ENCODE assay signal across 8 mouse cellular contexts in genomic region chr12:81484212-81484611, GRCm38 (mm10). TPM values are rescaled to one million over a fixed set of nuclear protein-coding genes. Genes with fewer than 3 reads are reported as not detected.
DNase-seq lines count a peak whose midpoint lies in the region; ATAC-seq and TF ChIP-seq lines count a peak whose summit lies in the region.

No protein-coding gene starts in this region.

- H3K9ac ChIP-seq in liver, embryonic 11.5 days (ENCODE audit: low read depth, low read length): peak overlapping the region; percentile 70

- H3K27ac ChIP-seq in testis, adult 2 months (ENCODE audit: control insufficient read depth, insufficient read depth, low read depth, low read length): no peak overlapping the region
- peak overlapping the region; percentile 84 for H3K27ac ChIP-seq in liver, embryonic 11.5 days (ENCODE audit: low read depth, low read length)

- H3K36me3 ChIP-seq in erythroblast, embryonic 14.5 days (ENCODE audit: control insufficient read depth): peaks cover 6% of the 10 kb centered on the region
- no peaks in the 10 kb centered on the region for H3K36me3 ChIP-seq in testis, adult 2 months (ENCODE audit: control insufficient read depth, insufficient read depth, low read length)
- no peaks in the 10 kb centered on the region for H3K36me3 ChIP-seq in liver, embryonic 11.5 days (ENCODE audit: control insufficient read depth, insufficient read depth, low read length)

- DNase-seq in testis, postnatal 14 days (ENCODE audit: low spot score): no peak
- DNase-seq in liver, embryonic 11.5 days (ENCODE audit: low spot score): no peak
- DNase-seq in urinary bladder, adult 2 months (ENCODE audit: low spot score): no peak
- no peak for DNase-seq in thymus, postnatal 14 days

- no peaks in the 10 kb centered on the region for H3K27me3 ChIP-seq in erythroblast, embryonic 14.5 days (ENCODE audit: control insufficient read depth)
- H3K27me3 ChIP-seq in testis, adult 2 months (ENCODE audit: control insufficient read depth, insufficient read depth, low read length): no peaks in the 10 kb centered on the region
- H3K27me3 ChIP-seq in liver, embryonic 11.5 days (replicated peaks; ENCODE audit: control insufficient read depth, insufficient read depth, low read length): no peaks in the 10 kb centered on the region

- TF ChIP-seq POLR2A in testis, adult 2 months (IDR thresholded peaks at IDR 0.05; ENCODE audit: control insufficient read depth, low read depth, low read length): no peak

- no peak for ATAC-seq in erythroblast, adult 5-6 weeks (replicated peaks; ENCODE audit: low FRiP score, poor library complexity, severe bottlenecking)
- no peak for ATAC-seq in liver, embryonic 11.5 days (replicated peaks; ENCODE audit: low FRiP score)
- no peak for ATAC-seq in granulocyte monocyte progenitor cell, adult 5-6 weeks (replicated peaks; ENCODE audit: poor library complexity, severe bottlenecking)

- peak overlapping the region; percentile 67 for H3K4me3 ChIP-seq in erythroblast, embryonic 14.5 days (replicated peaks)
- peak overlapping the region; percentile 100 for H3K4me3 ChIP-seq in testis, adult 2 months (ENCODE audit: control insufficient read depth, low read depth, low read length)
- H3K4me3 ChIP-seq in liver, embryonic 11.5 days (ENCODE audit: low read depth, low read length): peak overlapping the region; percentile 61

- peak overlapping the region; percentile 79 for H3K4me2 ChIP-seq in liver, embryonic 11.5 days

- peaks cover 13% of the 10 kb centered on the region for H3K4me1 ChIP-seq in erythroblast, embryonic 14.5 days (ENCODE audit: control insufficient read depth)
- peaks cover 4% of the 10 kb centered on the region for H3K4me1 ChIP-seq in testis, adult 2 months (ENCODE audit: control insufficient read depth, insufficient read depth, low read length)
- H3K4me1 ChIP-seq in liver, embryonic 11.5 days (replicated peaks; ENCODE audit: control insufficient read depth, insufficient read depth, low read length): no peaks in the 10 kb centered on the region; the same call in 1 of the 2 replicates

- H3K9me3 ChIP-seq in erythroblast, embryonic 14.5 days (ENCODE audit: control insufficient read depth, low read length): no peaks in the 10 kb centered on the region
- no peaks in the 10 kb centered on the region for H3K9me3 ChIP-seq in liver, embryonic 11.5 days (ENCODE audit: control insufficient read depth, low read length)

- TF ChIP-seq CTCF in testis, adult 2 months (IDR thresholded peaks at IDR 0.05; ENCODE audit: control insufficient read depth, insufficient read depth, insufficient replicate concordance, low read depth, low read length): no peak

- 3% methylated on average over 7 of the region's 7 CpGs for WGBS in liver, embryonic 11.5 days

RNA-seq across cellular contexts. Expression of gene Cox16, which starts 0.7 kb away (rescaled TPM):
- polyA plus RNA-seq in erythroblast, embryonic 14.5 days (2012): 0.68 and 2.5 TPM in 2 replicates
- 23.0 and 42.8 TPM in 2 replicates for total RNA-seq in erythroblast, adult 5-6 weeks (2015; ENCODE audit: low replicate concordance)
- 13.7 and 25.2 TPM in 2 replicates for total RNA-seq in erythroblast, adult 5-6 weeks (2017; ENCODE audit: low replicate concordance)
- 70.1 and 78.5 TPM in 2 replicates for polyA plus RNA-seq in testis, adult 2 months (2012; rRNA removed)
- polyA plus RNA-seq in liver, embryonic 11.5 days (2014; fragmentation: Nextera tagmentation; extraction: Ambion mirVana): 127 and 135 TPM in 2 replicates
- total RNA-seq in granulocyte monocyte progenitor cell, adult 5-6 weeks (2014; fragmentation: Nextera tagmentation): 80.9 and 149 TPM in 2 replicates
- 137 and 190 TPM in 2 replicates for total RNA-seq in granulocyte monocyte progenitor cell, adult 5-6 weeks (2017)
- polyA plus RNA-seq in urinary bladder, adult 2 months (2012; rRNA removed): 73.2 and 88.9 TPM in 2 replicates

RNA-seq across cellular contexts. Expression of gene Gm20498, which starts 48.5 kb away (rescaled TPM):
- polyA plus RNA-seq in erythroblast, embryonic 14.5 days (2012): 1.8 and 3.2 TPM in 2 replicates
- total RNA-seq in erythroblast, adult 5-6 weeks (2015; ENCODE audit: low replicate concordance): 4.0 TPM in 1 of 2 replicates, not detected in the other
- total RNA-seq in erythroblast, adult 5-6 weeks (2017; ENCODE audit: low replicate concordance): 5.3 and 17.2 TPM in 2 replicates
- polyA plus RNA-seq in testis, adult 2 months (2012; rRNA removed): 40.6 and 45.4 TPM in 2 replicates
- 25.8 and 31.6 TPM in 2 replicates for polyA plus RNA-seq in liver, embryonic 11.5 days (2014; fragmentation: Nextera tagmentation; extraction: Ambion mirVana)
- total RNA-seq in granulocyte monocyte progenitor cell, adult 5-6 weeks (2014; fragmentation: Nextera tagmentation): 7.9 and 13.8 TPM in 2 replicates
- total RNA-seq in granulocyte monocyte progenitor cell, adult 5-6 weeks (2017): 33.1 and 34.2 TPM in 2 replicates
- 14.6 and 20.0 TPM in 2 replicates for polyA plus RNA-seq in urinary bladder, adult 2 months (2012; rRNA removed)

RNA-seq across cellular contexts. Expression of gene Synj2bp, which starts 48.5 kb away (rescaled TPM):
- polyA plus RNA-seq in erythroblast, embryonic 14.5 days (2012): 0.27 and 0.50 TPM in 2 replicates
- 2.5 and 11.9 TPM in 2 replicates for total RNA-seq in erythroblast, adult 5-6 weeks (2015; ENCODE audit: low replicate concordance)
- total RNA-seq in erythroblast, adult 5-6 weeks (2017; ENCODE audit: low replicate concordance): 8.5 and 9.6 TPM in 2 replicates
- 67.9 and 84.7 TPM in 2 replicates for polyA plus RNA-seq in testis, adult 2 months (2012; rRNA removed)
- polyA plus RNA-seq in liver, embryonic 11.5 days (2014; fragmentation: Nextera tagmentation; extraction: Ambion mirVana): 33.8 and 33.9 TPM in 2 replicates
- 26.1 and 41.5 TPM in 2 replicates for total RNA-seq in granulocyte monocyte progenitor cell, adult 5-6 weeks (2014; fragmentation: Nextera tagmentation)
- 35.6 and 46.6 TPM in 2 replicates for total RNA-seq in granulocyte monocyte progenitor cell, adult 5-6 weeks (2017)
- 36.6 and 38.0 TPM in 2 replicates for polyA plus RNA-seq in urinary bladder, adult 2 months (2012; rRNA removed)

Comparison
In these comparisons a context has a peak if more than half of its experiments do, and no peak if none do; other contexts are left out.
1. RNA of gene Cox16, which starts 0.7 kb away (polyA plus RNA-seq): 127 to 135 TPM in liver, embryonic 11.5 days, 73.2 to 88.9 TPM in urinary bladder, adult 2 months and 70.1 to 78.5 TPM in testis, adult 2 months; 0.68 to 2.5 TPM in erythroblast, embryonic 14.5 days; every median in the first group is over 10 times any median in the second.
2. RNA of gene Synj2bp, which starts 48.5 kb away (polyA plus RNA-seq): 67.9 to 84.7 TPM in testis, adult 2 months, 36.6 to 38.0 TPM in urinary bladder, adult 2 months and 33.8 to 33.9 TPM in liver, embryonic 11.5 days; 0.27 to 0.50 TPM in erythroblast, embryonic 14.5 days; every median in the first group is over 10 times any median in the second.
3. Peak in every context shown above with its lines, with median percentiles within 50 percentile points of each other: H3K4me3 ChIP-seq.